Mouse (Mus musculus): ENCODE measurements around the gene Tsga8.

GRCm38 (mm10) chrX:83487598-83487997 lies at the start of gene Tsga8:
- TF ChIP-seq CTCF (conservative IDR thresholded peaks at IDR 0.05 in 1 of 2, IDR thresholded peaks at IDR 0.05 in 1 of 2; ENCODE audit: low read depth in 2 of 2, low read length in 2 of 2) (no peak), TCF12 (IDR thresholded peaks at IDR 0.05; ENCODE audit: low read depth, low read length) (no peak), MAFK (IDR thresholded peaks at IDR 0.05; ENCODE audit: insufficient replicate concordance, low read length) (no peak), MEF2A (IDR thresholded peaks at IDR 0.05; ENCODE audit: borderline replicate concordance, low read depth, low read length) (no peak), POLR2A (IDR thresholded peaks at IDR 0.05; ENCODE audit: low read depth, low read length) (no peak), GABPA (IDR thresholded peaks at IDR 0.05; ENCODE audit: insufficient replicate concordance, low read depth, low read length) (no peak), JUND (conservative IDR thresholded peaks at IDR 0.05; ENCODE audit: low read depth, low read length) (no peak), ZKSCAN1 (IDR thresholded peaks at IDR 0.05; ENCODE audit: borderline replicate concordance, low read depth, low read length) (no peak), MAZ (IDR thresholded peaks at IDR 0.05; ENCODE audit: low read depth, low read length) (no peak), USF1 (IDR thresholded peaks at IDR 0.05; ENCODE audit: low read depth, low read length) (no peak), ELF1 (IDR thresholded peaks at IDR 0.05; ENCODE audit: low read depth, low read length) (no peak), POLR2AphosphoS2 (IDR thresholded peaks at IDR 0.05; ENCODE audit: low read depth, low read length) (no peak), MXI1 (IDR thresholded peaks at IDR 0.05; ENCODE audit: low read depth, low read length) (no peak), CHD1 (IDR thresholded peaks at IDR 0.05; ENCODE audit: low read depth, low read length) (no peak)

Measured in CH12.LX (cell line).